Mouse (Mus musculus) heart, postnatal 0 days (tissue): Measurements from ENCODE around the gene Xrcc3.

Experiments used
- CTCF ChIP-seq: IDR thresholded peaks from 2 replicates; pipeline ENCODE4 v1.5.1; 2016; ENCODE audit warnings: antibody characterized with exemption, control low read depth, low read depth
- EP300 ChIP-seq: IDR thresholded peaks from 2 replicates; pipeline ENCODE4 v1.6.1; 2016; ENCODE audit warnings: antibody characterized with exemption, low read depth

GRCm38 (mm10) chr12:111791474-111792104 is 22.1 kb downstream of the Xrcc3 start:
- TF ChIP-seq CTCF = no peak
- TF ChIP-seq EP300 = no peak
